Mouse (Mus musculus) cerebellum, postnatal 36 days (tissue): ENCODE results near the gene Pgls.

Source experiments
- DNase-seq, 2 experiments: peaks; one replicate each; pipeline ENCODE4 v3.0.0; 2021 to 2022; ENCODE audit warnings: mixed read lengths in 2 of 2

The Pgls gene

DNA sequence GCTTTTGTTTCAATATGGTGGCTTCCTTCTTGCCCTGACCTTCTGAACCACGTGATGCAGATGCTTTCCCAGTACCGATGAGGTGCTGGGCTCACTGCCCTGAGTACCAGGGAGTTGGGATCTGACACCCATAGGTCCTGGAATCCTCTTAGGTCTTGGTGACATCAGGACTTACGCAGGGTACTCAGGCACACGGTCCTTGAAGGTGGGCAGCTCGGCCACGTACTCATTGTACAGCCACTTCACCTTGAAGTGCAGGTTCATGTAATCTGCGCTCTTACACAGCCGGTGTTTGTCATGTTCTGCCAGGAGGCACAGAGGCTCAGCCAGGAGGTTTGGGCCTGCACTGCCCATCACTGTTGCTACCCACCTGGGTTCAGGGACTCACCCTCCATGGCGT, 53.5 kb downstream of the Pgls start:
- no peak for DNase-seq
